Mouse (Mus musculus): ENCODE results near the gene Slc13a2. TPM values are rescaled to one million over a fixed set of nuclear protein-coding genes. Genes with fewer than 3 reads are reported as not detected.

Slc13a2 gene
- polyA plus RNA-seq, 1 experiment from 2014 or later, result not detected

DNA sequence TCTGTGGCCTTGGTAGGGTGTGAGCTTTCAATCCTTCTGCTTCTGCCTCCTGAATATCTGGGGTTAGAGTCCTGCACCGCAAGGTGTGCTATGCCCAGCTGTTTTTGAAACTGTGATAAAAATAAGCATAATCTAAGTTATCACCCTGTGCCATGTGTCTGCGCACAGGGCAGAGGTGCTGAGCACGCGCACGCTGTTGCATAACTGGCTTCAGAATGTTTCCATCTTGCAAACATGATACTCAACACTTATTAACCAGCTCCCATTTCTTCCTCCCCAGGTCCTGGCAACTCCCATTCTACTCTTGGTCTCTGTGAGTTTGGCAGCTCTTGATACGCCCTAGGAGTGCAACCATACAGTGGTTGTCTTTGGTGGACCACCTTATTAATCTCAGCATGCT, 5.6 kb upstream of the Slc13a2 start:
- Histone ChIP-seq H3K4me1 (ENCODE audit: control insufficient read depth, insufficient read depth, low read length) (no peaks in the 10 kb centered on the region), H3K9me3 (replicated peaks; ENCODE audit: control insufficient read depth, low read length) (no peaks in the 10 kb centered on the region), H3K4me3 (ENCODE audit: low read depth, low read length) (no peak overlapping the region), H3K27me3 (replicated peaks; ENCODE audit: control insufficient read depth, insufficient read depth, low read length) (no peaks in the 10 kb centered on the region), H3K36me3 (ENCODE audit: control insufficient read depth, insufficient read depth, low read length) (no peaks in the 10 kb centered on the region), H3K9ac (ENCODE audit: low read length) (no peak overlapping the region), H3K27ac (ENCODE audit: low read depth, low read length) (no peak overlapping the region), H3K4me2 (ENCODE audit: low read length) (no peak overlapping the region)
- DNase-seq (ENCODE audit: low spot score) (no peak), ATAC-seq (no peak)
- WGBS, result 95% methylated on average over 6 of the region's 6 CpGs

- Histone ChIP-seq H3K9me3 (replicated peaks; ENCODE audit: control insufficient read depth, low read length) (no peaks in the 10 kb centered on the region), H3K27me3 (replicated peaks; ENCODE audit: control insufficient read depth, insufficient read depth, low read length) (no peaks in the 10 kb centered on the region), H3K36me3 (ENCODE audit: control insufficient read depth, insufficient read depth, low read length) (no peaks in the 10 kb centered on the region), H3K27ac (ENCODE audit: low read depth, low read length) (no peak overlapping the region), H3K4me3 (ENCODE audit: low read depth, low read length) (no peak overlapping the region), H3K4me2 (ENCODE audit: low read length) (no peak overlapping the region), H3K9ac (ENCODE audit: low read length) (no peak overlapping the region), H3K4me1 (ENCODE audit: control insufficient read depth, insufficient read depth, low read length) (no peaks in the 10 kb centered on the region)
- ATAC-seq (no peak), DNase-seq (ENCODE audit: low spot score) (no peak)
- WGBS, result 91% methylated on average over 1 of the region's 1 CpGs
These were observed 3.6 kb upstream of the Slc13a2 start for GRCm38 (mm10) chr11:78425572-78425971.

- no peak for DNase-seq (ENCODE audit: low spot score)
- H3K4me1 ChIP-seq (ENCODE audit: control insufficient read depth, insufficient read depth, low read length), result no peaks in the 10 kb centered on the region
- no peak overlapping the region for H3K4me3 ChIP-seq (ENCODE audit: low read depth, low read length)
- H3K4me2 ChIP-seq (ENCODE audit: low read length), result no peak overlapping the region
- no peak for ATAC-seq
- no peaks in the 10 kb centered on the region for H3K36me3 ChIP-seq (ENCODE audit: control insufficient read depth, insufficient read depth, low read length)
- no peak overlapping the region for H3K27ac ChIP-seq (ENCODE audit: low read depth, low read length)
- no peaks in the 10 kb centered on the region for H3K27me3 ChIP-seq (replicated peaks; ENCODE audit: control insufficient read depth, insufficient read depth, low read length)
- WGBS, result 75% methylated on average over 2 of the region's 2 CpGs
- no peak overlapping the region for H3K9ac ChIP-seq (ENCODE audit: low read length)
- H3K9me3 ChIP-seq (replicated peaks; ENCODE audit: control insufficient read depth, low read length), result no peaks in the 10 kb centered on the region
These were observed 2.3 kb upstream of the Slc13a2 start for GRCm38 (mm10) chr11:78424352-78424751.

- no peaks in the 10 kb centered on the region for H3K9me3 ChIP-seq (replicated peaks; ENCODE audit: control insufficient read depth, low read length)
- H3K9ac ChIP-seq (ENCODE audit: low read length), result no peak overlapping the region
- H3K4me1 ChIP-seq (ENCODE audit: control insufficient read depth, insufficient read depth, low read length), result no peaks in the 10 kb centered on the region
- no peak overlapping the region for H3K4me3 ChIP-seq (ENCODE audit: low read depth, low read length)
- DNase-seq (ENCODE audit: low spot score), result no peak
- no peak overlapping the region for H3K27ac ChIP-seq (ENCODE audit: low read depth, low read length)
- H3K4me2 ChIP-seq (ENCODE audit: low read length), result no peak overlapping the region
- ATAC-seq, result no peak
- H3K36me3 ChIP-seq (ENCODE audit: control insufficient read depth, insufficient read depth, low read length), result no peaks in the 10 kb centered on the region
- 66% methylated on average over 13 of the region's 13 CpGs for WGBS
- no peaks in the 10 kb centered on the region for H3K27me3 ChIP-seq (replicated peaks; ENCODE audit: control insufficient read depth, insufficient read depth, low read length)
These were observed 612 bp downstream of the Slc13a2 start for GRCm38 (mm10) chr11:78421201-78422009.

- H3K4me3 ChIP-seq (ENCODE audit: low read depth, low read length), result no peak overlapping the region
- no peaks in the 10 kb centered on the region for H3K36me3 ChIP-seq (ENCODE audit: control insufficient read depth, insufficient read depth, low read length)
- WGBS, result 82% methylated on average over 12 of the region's 12 CpGs
- DNase-seq (ENCODE audit: low spot score) (no peak), ATAC-seq (no peak)
- H3K9ac ChIP-seq (ENCODE audit: low read length), result no peak overlapping the region
- no peak overlapping the region for H3K27ac ChIP-seq (ENCODE audit: low read depth, low read length)
- no peaks in the 10 kb centered on the region for H3K4me1 ChIP-seq (ENCODE audit: control insufficient read depth, insufficient read depth, low read length)
- no peak overlapping the region for H3K4me2 ChIP-seq (ENCODE audit: low read length)
- no peaks in the 10 kb centered on the region for H3K27me3 ChIP-seq (replicated peaks; ENCODE audit: control insufficient read depth, insufficient read depth, low read length)
- no peaks in the 10 kb centered on the region for H3K9me3 ChIP-seq (replicated peaks; ENCODE audit: control insufficient read depth, low read length)
These were observed 1.6 kb downstream of the Slc13a2 start for GRCm38 (mm10) chr11:78420263-78420889.

- H3K4me3 ChIP-seq (ENCODE audit: low read depth, low read length), result no peak overlapping the region
- H3K9me3 ChIP-seq (replicated peaks; ENCODE audit: control insufficient read depth, low read length), result no peaks in the 10 kb centered on the region
- 83% methylated on average over 6 of the region's 6 CpGs for WGBS
- H3K36me3 ChIP-seq (ENCODE audit: control insufficient read depth, insufficient read depth, low read length), result no peaks in the 10 kb centered on the region
- no peak overlapping the region for H3K27ac ChIP-seq (ENCODE audit: low read depth, low read length)
- ATAC-seq, result no peak
- H3K27me3 ChIP-seq (replicated peaks; ENCODE audit: control insufficient read depth, insufficient read depth, low read length), result no peaks in the 10 kb centered on the region
- DNase-seq (ENCODE audit: low spot score), result no peak
- H3K4me1 ChIP-seq (ENCODE audit: control insufficient read depth, insufficient read depth, low read length), result no peaks in the 10 kb centered on the region
- H3K9ac ChIP-seq (ENCODE audit: low read length), result no peak overlapping the region
- no peak overlapping the region for H3K4me2 ChIP-seq (ENCODE audit: low read length)
These were observed 5.2 kb downstream of the Slc13a2 start for GRCm38 (mm10) chr11:78416854-78417253.

- no peaks in the 10 kb centered on the region for H3K4me1 ChIP-seq (ENCODE audit: control insufficient read depth, insufficient read depth, low read length)
- no peak overlapping the region for H3K4me3 ChIP-seq (ENCODE audit: low read depth, low read length)
- no peak for DNase-seq (ENCODE audit: low spot score)
- no peaks in the 10 kb centered on the region for H3K36me3 ChIP-seq (ENCODE audit: control insufficient read depth, insufficient read depth, low read length)
- no peak for ATAC-seq
- H3K4me2 ChIP-seq (ENCODE audit: low read length), result no peak overlapping the region
- WGBS, result 79% methylated on average over 6 of the region's 6 CpGs
- H3K27ac ChIP-seq (ENCODE audit: low read depth, low read length), result no peak overlapping the region
- H3K9ac ChIP-seq (ENCODE audit: low read length), result no peak overlapping the region
- H3K27me3 ChIP-seq (replicated peaks; ENCODE audit: control insufficient read depth, insufficient read depth, low read length), result no peaks in the 10 kb centered on the region
- H3K9me3 ChIP-seq (replicated peaks; ENCODE audit: control insufficient read depth, low read length), result no peaks in the 10 kb centered on the region
These were observed 9.2 kb downstream of the Slc13a2 start for GRCm38 (mm10) chr11:78412861-78413260.

DNA sequence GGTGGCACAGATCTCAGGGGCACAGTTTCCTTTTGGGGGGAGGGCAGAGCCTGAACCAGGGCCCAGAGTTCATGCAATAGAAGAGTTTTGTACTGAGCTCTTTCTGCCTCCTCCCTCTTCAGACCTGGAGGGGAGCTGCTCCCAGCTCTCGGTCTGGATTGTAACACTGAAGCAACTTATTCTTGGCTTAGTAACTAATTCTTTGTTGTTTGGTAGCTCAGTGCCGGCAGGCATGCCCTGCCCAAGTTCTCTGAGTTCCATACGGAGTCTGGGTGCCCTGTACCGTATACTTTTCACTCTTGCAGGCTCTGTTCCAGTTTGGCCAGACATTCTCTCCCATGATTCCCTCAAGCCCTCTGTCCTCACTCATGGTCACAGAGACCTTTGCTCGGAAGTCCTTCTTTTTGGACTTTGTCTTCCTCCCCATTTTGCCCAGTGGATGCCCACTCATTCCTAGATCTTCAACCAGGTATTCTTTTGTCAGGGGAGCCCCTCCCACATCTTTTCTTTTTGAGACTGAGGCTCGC, 9.6 kb downstream of the Slc13a2 start:
- ATAC-seq, result no peak

More for the DNA sequence above, 9.6 kb downstream of the Slc13a2 start:
- no peak for DNase-seq (ENCODE audit: low spot score)
- 68% methylated on average over 6 of the region's 6 CpGs for WGBS
- Histone ChIP-seq H3K4me2 (ENCODE audit: low read length) (no peak overlapping the region), H3K9me3 (replicated peaks; ENCODE audit: control insufficient read depth, low read length) (no peaks in the 10 kb centered on the region), H3K27ac (ENCODE audit: low read depth, low read length) (no peak overlapping the region), H3K27me3 (replicated peaks; ENCODE audit: control insufficient read depth, insufficient read depth, low read length) (no peaks in the 10 kb centered on the region), H3K4me1 (ENCODE audit: control insufficient read depth, insufficient read depth, low read length) (no peaks in the 10 kb centered on the region), H3K9ac (ENCODE audit: low read length) (no peak overlapping the region), H3K4me3 (ENCODE audit: low read depth, low read length) (no peak overlapping the region), H3K36me3 (ENCODE audit: control insufficient read depth, insufficient read depth, low read length) (no peaks in the 10 kb centered on the region)
